Mouse (Mus musculus) heart, embryonic 12.5 days (tissue): ENCODE results near the gene Zfp319. TPM values are rescaled to one million over a fixed set of nuclear protein-coding genes. Genes with fewer than 3 reads are reported as not detected.
"Not testable (repeated sequence)": the region's sequence is repeated elsewhere in the genome, so short reads cannot be mapped to it uniquely, and the experiment has no call there.

Experiments used
- ATAC-seq: fragments of 200-750 bp; cut with Nextera tagmentation; 2 replicates; pipeline ENCODE4 v1.8.0; 2017; ENCODE audit warnings: moderate TSS enrichment, moderate library complexity; ENCODE audit not compliant: insufficient number of reproducible peaks, low FRiP score
- H3K27ac ChIP-seq: fragments of 300-500 bp; sonication (generic); 2 replicates; pipeline ENCODE4 v1.5.1; 2016; ENCODE audit warnings: mild to moderate bottlenecking, moderate library complexity; ENCODE audit not compliant: poor library complexity, severe bottlenecking
- H3K27me3 ChIP-seq: fragments of 300-500 bp; sonication (generic); replicated peaks from 2 replicates; pipeline ENCODE4 v1.6.1; 2016; ENCODE audit warnings: mild to moderate bottlenecking, moderate library complexity
- H3K36me3 ChIP-seq: fragments of 300-500 bp; sonication (generic); 2 replicates; pipeline ENCODE4 v1.6.1; 2016; ENCODE audit warnings: mild to moderate bottlenecking, moderate library complexity
- H3K4me1 ChIP-seq: fragments of 300-500 bp; sonication (generic); replicated peaks from 2 replicates; pipeline ENCODE4 v1.6.1; 2016; ENCODE audit warnings: mild to moderate bottlenecking
- H3K4me2 ChIP-seq: fragments of 300-500 bp; sonication (generic); 2 replicates; pipeline ENCODE4 v1.6.1; 2016; ENCODE audit warnings: mild to moderate bottlenecking, moderate library complexity
- H3K4me3 ChIP-seq: fragments of 300-500 bp; sonication (generic); 2 replicates; pipeline ENCODE4 v1.5.1; 2016; ENCODE audit warnings: mild to moderate bottlenecking
- H3K9ac ChIP-seq: fragments of 300-500 bp; sonication (generic); 2 replicates; pipeline ENCODE4 v1.6.1; 2016; ENCODE audit warnings: mild to moderate bottlenecking, moderate library complexity
- H3K9me3 ChIP-seq: fragments of 300-500 bp; sonication (generic); replicated peaks from 2 replicates; pipeline ENCODE4 v1.6.1; 2016; ENCODE audit warnings: mild to moderate bottlenecking, moderate library complexity
- WGBS: fragments of 180-500 bp; shearing (Covaris S2); methylation state at CpG from one replicate; pipeline ENCODE4 v1.1.7; 2016; 5-methylcytosine and 5-hydroxymethylcytosine counted together
- polyA plus RNA-seq: library from polyadenylated mRNA; unstranded; fragments of >200 nt; fragmentation: Nextera tagmentation; extraction: Ambion mirVana; gene quantifications from 2 replicates; pipeline ENCODE4 v1.2.1, GENCODE M21; 2016

Zfp319 gene
- 8.6 and 9.6 TPM in 2 replicates for polyA plus RNA-seq

GRCm38 (mm10) chr8:95331720-95332436 is at the start of gene Zfp319, which contains the start of gene Usb1:
Gene Zfp319 (minus strand): TSS chr8:95331950.
Gene Usb1 (plus strand): TSS chr8:95332284.
- H3K4me1 ChIP-seq, result peaks cover 24% of the 10 kb centered on the region
- H3K9me3 ChIP-seq, result no peaks in the 10 kb centered on the region
- no peaks in the 10 kb centered on the region for H3K27me3 ChIP-seq
- H3K9ac ChIP-seq, result peak within 1 kb of the TSS; percentile 89
- under 1% methylated on average over 73 of the region's 80 CpGs for WGBS
- H3K4me3 ChIP-seq, result peak within 1 kb of the TSS; percentile 87
- peaks cover 53% of the 10 kb centered on the region for H3K36me3 ChIP-seq
- peak within 1 kb of the TSS; percentile 99 for H3K27ac ChIP-seq
- peak; percentile 96 for ATAC-seq
- H3K4me2 ChIP-seq, result peak within 1 kb of the TSS; percentile 90

- no peak overlapping the region for H3K27ac ChIP-seq
- H3K9me3 ChIP-seq, result no peaks in the 10 kb centered on the region
- no peaks in the 10 kb centered on the region for H3K36me3 ChIP-seq
- no peak overlapping the region for H3K4me2 ChIP-seq
- H3K9ac ChIP-seq, result no peak overlapping the region
- no peaks in the 10 kb centered on the region for H3K27me3 ChIP-seq
- ATAC-seq, result no peak
- H3K4me3 ChIP-seq, result no peak overlapping the region
- H3K4me1 ChIP-seq, result peaks cover 26% of the 10 kb centered on the region
Measured at GRCm38 (mm10) chr8:95380953-95381352, 49.2 kb upstream of the Zfp319 start.

- ATAC-seq, H3K9ac ChIP-seq, H3K4me2 ChIP-seq, H3K4me3 ChIP-seq, H3K27me3 ChIP-seq, H3K9me3 ChIP-seq, H3K36me3 ChIP-seq, H3K27ac ChIP-seq: not testable (repeated sequence)
- WGBS, result 93% methylated on average over 11 of the region's 11 CpGs
- peaks cover 34% of the 10 kb centered on the region for H3K4me1 ChIP-seq
Measured at GRCm38 (mm10) chr8:95378928-95379327, 47.2 kb upstream of the Zfp319 start.

DNA sequence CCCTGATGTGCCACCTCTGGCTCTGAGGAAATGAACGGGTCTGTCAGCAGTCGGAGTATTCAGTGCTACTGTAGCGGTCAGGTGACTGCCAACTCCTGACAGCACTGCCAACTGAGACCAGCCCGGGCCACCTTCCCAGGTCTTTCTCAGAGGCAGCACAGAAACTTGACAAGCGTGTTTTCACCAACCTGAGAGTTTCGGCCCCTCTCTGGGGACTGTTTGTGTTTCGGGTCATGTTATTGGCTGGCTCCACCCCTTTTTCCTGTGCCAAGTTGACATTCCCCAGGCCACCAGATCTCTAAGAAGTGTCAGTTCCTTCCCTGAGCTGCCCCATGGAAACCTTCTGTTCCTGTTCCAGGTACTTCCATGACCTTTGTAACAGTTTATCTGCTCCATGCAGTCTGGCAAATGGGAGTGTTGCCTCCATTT is 46.1 kb upstream of the Zfp319 start:
- peak overlapping the region; percentile 89 for H3K27ac ChIP-seq
- peaks cover 16% of the 10 kb centered on the region for H3K36me3 ChIP-seq
- WGBS, result 10% methylated on average over 7 of the region's 7 CpGs
- H3K27me3 ChIP-seq, result no peaks in the 10 kb centered on the region
- peak overlapping the region; percentile 48 for H3K4me2 ChIP-seq
- H3K4me1 ChIP-seq, result peaks cover 45% of the 10 kb centered on the region
- peak; percentile 74 for ATAC-seq
- H3K9ac ChIP-seq, result peak overlapping the region; percentile 38; the same call in 1 of the 2 replicates
- no peak overlapping the region for H3K4me3 ChIP-seq
- no peaks in the 10 kb centered on the region for H3K9me3 ChIP-seq

DNA sequence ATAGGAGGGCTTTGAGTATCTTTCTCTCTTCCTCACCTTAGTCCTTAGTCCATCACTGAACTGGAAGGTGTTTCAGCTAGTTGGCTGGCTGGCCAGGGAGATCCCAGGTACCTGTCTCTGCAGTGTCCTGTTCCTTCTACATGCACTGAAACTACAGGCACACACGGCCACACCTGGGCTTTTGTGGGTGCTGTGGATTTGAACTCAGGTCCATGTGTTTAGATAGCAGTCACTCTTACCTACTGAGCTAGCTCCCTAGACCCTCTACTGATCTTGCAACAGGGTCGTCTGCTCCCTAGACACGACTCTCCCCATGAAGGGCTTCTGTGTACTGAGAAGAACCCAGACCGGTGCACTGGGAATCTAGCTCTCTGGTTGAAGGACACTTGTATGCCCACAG is 45.4 kb upstream of the Zfp319 start:
- peaks cover 52% of the 10 kb centered on the region for H3K4me1 ChIP-seq
- 59% methylated on average over 4 of the region's 4 CpGs for WGBS

GRCm38 (mm10) chr8:95376309-95376999 is 44.7 kb upstream of the Zfp319 start:
- Histone ChIP-seq H3K9ac (peak overlapping the region; percentile 44; the same call in 1 of the 2 replicates), H3K4me2 (no peak overlapping the region), H3K4me1 (peaks cover 52% of the 10 kb centered on the region), H3K4me3 (no peak overlapping the region), H3K36me3 (peaks cover 31% of the 10 kb centered on the region), H3K27ac (peak overlapping the region; percentile 89), H3K27me3 (no peaks in the 10 kb centered on the region), H3K9me3 (no peaks in the 10 kb centered on the region)
- WGBS, result 72% methylated on average over 12 of the region's 12 CpGs
- ATAC-seq, result no peak

More for the DNA sequence above, 45.4 kb upstream of the Zfp319 start:
- H3K27me3 ChIP-seq, result no peaks in the 10 kb centered on the region
- H3K36me3 ChIP-seq, result peaks cover 24% of the 10 kb centered on the region
- H3K4me2 ChIP-seq, result peak overlapping the region; percentile 48; the same call in 1 of the 2 replicates
- H3K9ac ChIP-seq, result no peak overlapping the region
- ATAC-seq, result no peak
- H3K9me3 ChIP-seq, result no peaks in the 10 kb centered on the region
- peak overlapping the region; percentile 89 for H3K27ac ChIP-seq
- no peak overlapping the region for H3K4me3 ChIP-seq

GRCm38 (mm10) chr8:95375374-95375930 is 43.7 kb upstream of the Zfp319 start:
- Histone ChIP-seq H3K4me1 (peaks cover 52% of the 10 kb centered on the region), H3K4me2 (no peak overlapping the region), H3K4me3 (no peak overlapping the region), H3K9ac (no peak overlapping the region), H3K36me3 (peaks cover 41% of the 10 kb centered on the region), H3K9me3 (no peaks in the 10 kb centered on the region), H3K27ac (no peak overlapping the region; the same call in 1 of the 2 replicates), H3K27me3 (no peaks in the 10 kb centered on the region)
- 72% methylated on average over 7 of the region's 7 CpGs for WGBS
- no peak for ATAC-seq

DNA sequence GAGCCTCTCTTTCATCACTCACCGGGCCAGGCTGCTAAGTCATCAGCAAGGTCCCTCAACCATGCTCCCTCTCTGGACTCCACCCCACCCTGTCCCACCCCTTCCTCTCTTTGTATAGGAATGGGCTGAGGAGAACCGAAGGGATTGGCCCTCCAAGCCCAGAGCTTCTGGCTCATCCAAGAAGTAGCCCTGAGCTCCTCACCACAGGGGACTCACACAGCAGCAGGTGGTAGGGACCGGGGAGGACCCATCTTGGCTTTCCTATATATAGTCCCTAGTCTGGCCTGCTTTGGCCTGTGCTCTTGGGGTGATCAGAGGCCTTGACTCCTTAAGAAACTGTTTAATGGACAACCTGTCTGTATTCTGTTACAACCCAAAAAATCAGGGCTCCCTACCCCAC is 42.7 kb upstream of the Zfp319 start:
- Histone ChIP-seq H3K9ac (no peak overlapping the region), H3K27ac (no peak overlapping the region), H3K4me2 (no peak overlapping the region), H3K4me1 (peaks cover 60% of the 10 kb centered on the region), H3K36me3 (peaks cover 51% of the 10 kb centered on the region), H3K4me3 (no peak overlapping the region), H3K9me3 (no peaks in the 10 kb centered on the region), H3K27me3 (no peaks in the 10 kb centered on the region)
- 60% methylated on average over 3 of the region's 3 CpGs for WGBS
- ATAC-seq, result no peak

- WGBS, result 50% methylated on average over 12 of the region's 12 CpGs
- H3K4me2 ChIP-seq, result no peak overlapping the region
- no peaks in the 10 kb centered on the region for H3K9me3 ChIP-seq
- H3K9ac ChIP-seq, result no peak overlapping the region
- H3K27me3 ChIP-seq, result no peaks in the 10 kb centered on the region
- H3K36me3 ChIP-seq, result peaks cover 60% of the 10 kb centered on the region
- peak overlapping the region; percentile 30; the same call in 1 of the 2 replicates for H3K27ac ChIP-seq
- peaks cover 68% of the 10 kb centered on the region for H3K4me1 ChIP-seq
- H3K4me3 ChIP-seq, result no peak overlapping the region
- no peak for ATAC-seq
Measured at GRCm38 (mm10) chr8:95373389-95374002, 41.7 kb upstream of the Zfp319 start.

- ATAC-seq, result peak; percentile 33
- Histone ChIP-seq H3K36me3 (peaks cover 86% of the 10 kb centered on the region), H3K9me3 (no peaks in the 10 kb centered on the region), H3K27ac (no peak overlapping the region), H3K27me3 (no peaks in the 10 kb centered on the region), H3K4me3 (no peak overlapping the region), H3K4me2 (peak overlapping the region; percentile 34; the same call in 1 of the 2 replicates), H3K4me1 (peaks cover 72% of the 10 kb centered on the region), H3K9ac (peak overlapping the region; percentile 41; the same call in 1 of the 2 replicates)
- 51% methylated on average over 20 of the region's 20 CpGs for WGBS
Measured at GRCm38 (mm10) chr8:95369581-95370326, 38.0 kb upstream of the Zfp319 start.
